Mouse (Mus musculus) heart, postnatal 36 days (tissue): ENCODE results near the gene Sptbn4. TPM values are rescaled to one million over a fixed set of nuclear protein-coding genes. Genes with fewer than 3 reads are reported as not detected.
"Not testable (repeated sequence)": the region's sequence is repeated elsewhere in the genome, so short reads cannot be mapped to it uniquely, and the experiment has no call there.

Experiments
- DNase-seq, 2 experiments: peaks; one replicate each; pipeline ENCODE4 v3.0.0; 2021 to 2022
- intact Hi-C: fragments of 180-260 bp; cut with DNase I; formaldehyde crosslinking; loops from one replicate; pipeline ENCODE4 v1.15.1; 2025
- total RNA-seq, 2 experiments: library from RNA; stranded (reverse); gene quantifications; 2 replicates each; pipeline ENCODE4 v1.2.3; 2021

The Sptbn4 gene
- total RNA-seq: under 1 TPM; 0.22 to 0.41 TPM

DNA sequence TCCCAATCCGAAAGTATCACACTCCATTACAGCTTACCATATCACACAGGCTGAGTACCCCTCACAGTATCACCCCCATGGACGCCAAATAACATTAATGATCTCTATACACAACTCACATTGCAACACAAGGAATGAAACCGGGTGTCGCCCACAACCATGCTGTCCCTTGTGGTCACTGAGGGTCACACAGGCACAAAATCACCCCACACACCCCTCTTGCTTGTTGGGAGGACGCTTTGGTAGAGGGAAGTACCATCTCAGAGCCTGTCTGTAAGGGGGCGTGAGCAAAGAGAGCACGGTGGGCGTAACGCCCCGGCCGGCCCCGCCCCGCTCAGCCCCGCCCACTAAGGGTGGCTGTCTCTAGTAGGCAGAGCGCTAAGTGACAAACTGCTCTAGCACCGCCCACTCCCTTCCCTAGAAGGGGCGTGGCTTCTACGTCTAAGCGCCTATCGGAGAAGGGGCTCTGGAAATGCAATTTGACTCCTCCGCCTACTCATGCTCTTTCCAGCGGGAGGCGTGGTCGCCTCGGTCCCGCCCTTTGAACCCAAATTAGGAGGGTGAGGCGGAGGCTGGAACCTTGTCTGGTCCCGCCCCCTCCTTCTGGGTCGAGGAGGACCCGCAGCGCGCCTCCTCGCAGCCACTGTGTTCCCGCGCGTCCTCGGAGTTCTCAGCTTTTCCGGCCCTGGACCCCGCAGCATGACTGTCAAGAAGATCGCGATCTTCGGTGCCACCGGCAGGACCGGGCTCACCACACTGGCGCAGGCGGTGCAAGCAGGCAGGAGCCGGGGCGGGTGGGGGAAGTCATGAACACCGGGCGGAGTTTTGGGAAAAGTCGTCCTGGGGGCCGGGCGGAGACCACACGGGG is at the start of gene Sptbn4, which contains the start of gene Blvrb:
Gene Sptbn4, minus strand, starts transcription at position 268 of the 868 bp plus-strand sequence.
Gene Blvrb, plus strand, starts transcription at position 560 of the 868 bp plus-strand sequence.
- DNase-seq: peak; percentile 96
- intact Hi-C loops: loop anchor here (1.0 to 2.0 kb wide), 2 partner anchors 61 to 111 kb away; partner anchors contain the start of gene Ltbp4

GRCm38 (mm10) chr7:27494659-27495367 is 47.3 kb upstream of the Sptbn4 start:
- intact Hi-C loops, DNase-seq: not testable (repeated sequence)

DNA sequence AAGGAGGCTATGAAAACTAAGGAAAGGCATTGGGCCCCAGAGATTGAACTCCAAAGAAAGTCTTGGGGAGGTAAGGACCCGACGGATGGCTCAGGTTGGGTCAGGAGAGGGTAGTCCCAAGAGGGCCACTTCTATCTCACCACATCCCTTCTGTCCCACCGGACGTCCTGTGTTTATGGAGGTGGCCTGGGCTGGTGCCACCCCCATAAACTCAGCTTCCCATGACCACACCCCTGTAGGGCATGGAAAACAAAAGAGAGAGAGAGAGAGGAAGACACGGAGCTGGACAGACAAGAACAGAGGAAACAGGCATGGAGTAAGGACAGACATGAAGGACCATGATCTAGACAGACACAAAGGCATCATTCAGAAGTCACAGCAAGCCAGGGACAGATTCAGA is 46.0 kb upstream of the Sptbn4 start:
- no peak for DNase-seq
- intact Hi-C loops: loop anchor here (2.0 kb wide), 1 partner anchor 13 kb away; no protein-coding TSS in a partner anchor

DNA sequence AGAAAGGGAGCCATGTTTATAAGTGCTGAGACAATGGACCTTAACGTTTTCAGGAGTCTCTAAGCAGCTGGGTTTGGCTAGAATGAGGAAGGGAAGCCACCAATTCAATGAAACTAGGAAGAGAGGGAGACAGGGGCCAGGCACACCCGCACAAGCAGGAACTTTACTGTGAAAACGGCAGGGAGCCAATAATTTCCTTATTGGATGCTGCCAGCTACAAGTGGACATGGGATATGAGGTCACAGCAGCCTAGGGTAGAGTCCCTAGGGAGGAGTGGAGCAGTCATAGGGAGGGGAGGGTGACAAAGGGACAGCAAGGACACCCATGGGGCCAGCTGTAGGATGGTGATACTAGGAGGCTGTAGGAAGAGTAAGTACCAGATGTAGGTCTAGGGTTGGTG is 45.5 kb upstream of the Sptbn4 start:
- intact Hi-C loops: loop anchor here (2.0 kb wide), 1 partner anchor 14 kb away; no protein-coding TSS in a partner anchor
- DNase-seq: no peak

GRCm38 (mm10) chr7:27491856-27492255 is 44.4 kb upstream of the Sptbn4 start:
- DNase-seq: no peak
- intact Hi-C loops: loop anchor here (2.0 kb wide), 2 partner anchors 15 to 17 kb away; no protein-coding TSS in a partner anchor

- DNase-seq: peak; percentile 92 to 96
- intact Hi-C loops: loop anchor here (2.0 kb wide), 1 partner anchor 16 kb away; no protein-coding TSS in a partner anchor
Observed at GRCm38 (mm10) chr7:27490543-27491329, 43.2 kb upstream of the Sptbn4 start.

GRCm38 (mm10) chr7:27490227-27490542 is 42.7 kb upstream of the Sptbn4 start:
- DNase-seq: no peak
- intact Hi-C loops: loop anchor here (2.0 kb wide), 1 partner anchor 15 kb away; no protein-coding TSS in a partner anchor

GRCm38 (mm10) chr7:27489270-27489869 is 41.9 kb upstream of the Sptbn4 start:
- intact Hi-C loops: loop anchor here (10.0 kb wide), 1 partner anchor 325 kb away; the partner anchor contains the start of gene Egln2
- no peak for DNase-seq

GRCm38 (mm10) chr7:27487740-27488268 is 40.3 kb upstream of the Sptbn4 start:
- intact Hi-C loops: loop anchor here (10.0 kb wide), 1 partner anchor 323 kb away; the partner anchor contains the start of gene Egln2
- DNase-seq: peak; percentile 49 to 51

- intact Hi-C loops: loop anchor here (10.0 kb wide), 1 partner anchor 322 kb away; the partner anchor contains the start of gene Egln2
- DNase-seq: peak; percentile 100
Observed at GRCm38 (mm10) chr7:27486770-27487697, 39.5 kb upstream of the Sptbn4 start, which contains the start of gene Sertad1. TSS of gene Sertad1 (plus strand) at chr7:27486910.

DNA sequence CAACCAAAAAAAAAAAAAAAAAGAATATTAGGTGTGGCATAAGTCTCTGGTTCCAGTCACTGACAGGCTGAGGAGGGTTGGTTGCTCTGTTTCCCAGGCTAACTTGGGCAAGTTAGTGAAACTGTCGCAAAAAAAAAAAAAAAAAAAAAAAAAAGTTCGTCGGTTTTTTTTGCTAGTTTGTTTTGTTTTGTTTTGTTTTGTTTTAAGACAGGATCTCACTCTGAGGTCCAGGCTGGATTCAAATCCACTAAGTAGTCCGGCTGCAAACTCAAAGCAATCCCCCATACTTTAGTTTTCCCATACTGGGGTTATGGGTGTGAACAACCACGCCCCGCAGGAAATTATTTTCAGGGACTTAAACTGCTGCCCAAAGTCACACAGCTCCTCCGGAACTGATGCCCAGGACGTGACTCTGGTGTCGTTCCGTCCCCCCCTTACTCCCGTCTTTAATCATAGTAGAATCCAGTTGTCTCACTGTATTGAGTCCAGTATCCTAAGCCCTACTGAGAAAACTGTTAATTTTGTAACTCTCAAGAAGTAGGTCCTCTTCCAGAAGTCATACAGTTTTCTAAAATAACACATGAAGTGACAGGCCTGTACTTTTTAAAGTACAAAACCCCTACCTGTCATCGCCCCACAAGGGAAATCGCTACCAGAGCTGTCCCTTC is 38.8 kb upstream of the Sptbn4 start:
- intact Hi-C loops: loop anchor here (10.0 kb wide), 1 partner anchor 321 kb away; the partner anchor contains the start of gene Egln2

GRCm38 (mm10) chr7:27483860-27484259 is 36.4 kb upstream of the Sptbn4 start:
- DNase-seq: no peak
- intact Hi-C loops: loop anchor here (10.0 kb wide), 1 partner anchor 319 kb away; the partner anchor contains the start of gene Egln2

More for the DNA sequence above, 38.8 kb upstream of the Sptbn4 start:
- peak in 1 of 2 experiments; percentile 50 for DNase-seq

- intact Hi-C loops: loop anchor here (10.0 kb wide), 1 partner anchor 317 kb away; the partner anchor contains the start of gene Egln2
- peak; percentile 88 to 89 for DNase-seq
Observed at GRCm38 (mm10) chr7:27481627-27481969, 34.1 kb upstream of the Sptbn4 start.

DNA sequence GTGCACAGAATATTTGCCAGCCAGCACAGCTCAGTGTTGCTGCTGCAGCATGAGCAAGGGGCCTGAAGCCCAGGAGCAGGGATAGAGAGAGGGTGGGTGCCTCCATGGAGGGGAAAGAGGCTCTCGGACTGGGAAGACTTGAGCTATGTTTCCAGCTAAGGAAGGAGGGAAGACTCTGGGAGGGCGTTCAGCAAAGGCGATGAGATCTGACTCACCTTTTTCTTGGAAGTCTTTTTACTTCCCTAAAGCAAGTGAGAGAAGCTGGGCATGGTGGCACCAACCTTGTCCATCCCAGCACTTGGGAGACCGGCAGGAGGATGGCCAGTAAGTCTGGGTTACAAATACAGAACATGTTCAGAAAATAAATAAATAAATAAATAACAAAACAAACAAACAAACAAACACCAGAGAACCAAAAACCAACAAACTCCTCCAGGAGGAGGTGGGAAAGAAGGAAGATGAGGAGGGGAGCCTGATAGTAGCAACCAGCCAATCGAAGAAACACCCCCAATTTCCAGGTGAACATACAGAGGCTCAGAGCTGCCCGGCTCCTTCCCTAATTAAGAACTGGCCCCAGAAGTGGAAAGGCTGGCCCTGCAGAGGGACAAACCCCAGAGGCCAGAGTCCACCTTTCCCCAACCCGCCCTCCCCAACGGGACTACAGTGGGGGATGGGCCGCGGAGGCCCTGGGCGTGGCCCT is 33.6 kb upstream of the Sptbn4 start:
- intact Hi-C loops: loop anchor here (10.0 kb wide), 1 partner anchor 316 kb away; the partner anchor contains the start of gene Egln2
- DNase-seq: no peak

DNA sequence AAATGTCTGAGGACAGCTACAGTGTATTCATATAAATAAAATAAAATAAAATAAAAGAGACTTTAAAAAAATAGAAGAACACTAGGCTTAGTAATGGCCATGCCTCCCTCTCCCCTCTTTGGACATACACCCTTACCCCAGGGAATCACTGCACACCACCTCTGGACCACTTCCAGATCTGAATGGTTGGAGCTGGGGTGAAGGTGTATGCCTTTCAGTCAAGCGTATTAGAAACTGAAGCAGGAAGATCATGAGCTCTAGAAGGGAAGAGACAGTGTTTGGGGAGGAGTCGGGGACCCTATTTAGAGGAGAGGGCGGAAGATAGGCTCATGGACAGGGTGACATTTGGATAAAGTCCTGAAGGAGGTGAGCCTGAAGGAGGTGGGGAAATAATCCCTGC is 33.0 kb upstream of the Sptbn4 start:
- intact Hi-C loops: loop anchor here (10.0 kb wide), 1 partner anchor 316 kb away; the partner anchor contains the start of gene Egln2
- DNase-seq: no peak

GRCm38 (mm10) chr7:27479750-27480149 is 32.3 kb upstream of the Sptbn4 start:
- intact Hi-C loops: loop anchor here (10.0 kb wide), 1 partner anchor 315 kb away; the partner anchor contains the start of gene Egln2
- DNase-seq: no peak

DNA sequence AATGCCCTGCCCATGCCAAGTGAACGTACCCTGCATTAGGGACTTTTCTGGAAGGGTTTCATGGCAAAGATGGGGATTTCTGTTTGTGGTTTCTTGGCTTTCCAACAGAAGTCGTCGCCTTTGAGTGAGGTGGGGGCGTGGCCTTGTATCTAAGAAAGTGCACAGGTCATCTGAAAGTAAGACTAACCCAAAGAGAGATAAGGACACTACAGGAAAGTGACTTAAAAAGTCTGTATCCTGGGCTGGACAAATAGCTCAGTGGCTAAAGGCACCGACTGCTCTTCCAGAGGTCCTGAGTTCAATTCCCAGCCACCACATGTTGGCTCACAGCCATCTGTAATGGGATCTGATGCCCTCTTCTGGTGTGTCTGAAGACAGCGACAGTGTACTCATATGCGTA is 31.1 kb upstream of the Sptbn4 start:
- intact Hi-C loops: no loop called here
- no peak for DNase-seq
